Mouse (Mus musculus) cortical plate, adult 2 months (tissue): Measurements from ENCODE around the gene Fbxw22. TPM values are rescaled to one million over a fixed set of nuclear protein-coding genes. Genes with fewer than 3 reads are reported as not detected.
"Not testable (repeated sequence)": the region's sequence is repeated elsewhere in the genome, so short reads cannot be mapped to it uniquely, and the experiment has no call there.

Experiments used
- H3K27ac ChIP-seq: fragments of 200-500 bp; 2 replicates; pipeline ENCODE4 v1.5.1; 2012; ENCODE audit warnings: low read length, control low read depth, inconsistent platforms; ENCODE audit not compliant: insufficient read depth
- H3K4me1 ChIP-seq: fragments of 200-500 bp; 2 replicates; pipeline ENCODE4 v1.6.1; 2011; ENCODE audit warnings: low read length; ENCODE audit not compliant: control insufficient read depth, insufficient read depth
- H3K4me3 ChIP-seq: fragments of 200-500 bp; 2 replicates; pipeline ENCODE4 v1.5.1; 2011; ENCODE audit warnings: mild to moderate bottlenecking, low read length, control low read depth; ENCODE audit not compliant: insufficient read depth
- CTCF ChIP-seq: fragments of 200-500 bp; IDR thresholded peaks from 2 replicates; pipeline ENCODE4 v1.5.1; 2011; ENCODE audit warnings: mild to moderate bottlenecking, control low read depth, low read length; ENCODE audit not compliant: insufficient read depth; ENCODE audit errors: extremely low read depth
- POLR2A ChIP-seq: fragments of 200-500 bp; IDR thresholded peaks from 2 replicates; pipeline ENCODE4 v1.6.1; 2011; ENCODE audit warnings: mild to moderate bottlenecking, low read length, control low read depth; ENCODE audit not compliant: insufficient read depth; ENCODE audit errors: extremely low read depth
- polyA plus RNA-seq: library from polyadenylated mRNA; depleted of rRNA; stranded (reverse); fragments of >200 nt; gene quantifications from 2 replicates; pipeline ENCODE4 v1.2.3, GENCODE M21; 2012; rRNA removed

The Fbxw22 gene
- not detected in 2 replicates for polyA plus RNA-seq

- H3K27ac ChIP-seq, H3K4me3 ChIP-seq, H3K4me1 ChIP-seq: not testable (repeated sequence)
Observed at GRCm38 (mm10) chr9:109404196-109404595, at the start of gene Fbxw22. Fbxw22 (minus strand) TSS chr9:109404296.

- Histone ChIP-seq H3K4me1 (no peaks in the 10 kb centered on the region), H3K4me3 (no peak within 1 kb of the TSS), H3K27ac (no peak within 1 kb of the TSS)
- TF ChIP-seq POLR2A (no peak), CTCF (no peak)
Observed at GRCm38 (mm10) chr9:109449040-109449439, 44.9 kb upstream of the Fbxw22 start, which contains the start of gene Fbxw16. Fbxw16 (minus strand) TSS chr9:109449140.

GRCm38 (mm10) chr9:109432956-109433355 is 28.9 kb upstream of the Fbxw22 start:
- H3K27ac ChIP-seq, result no peak overlapping the region
- no peak overlapping the region for H3K4me3 ChIP-seq
- no peaks in the 10 kb centered on the region for H3K4me1 ChIP-seq
- no peak for TF ChIP-seq CTCF
- no peak for TF ChIP-seq POLR2A

- H3K27ac ChIP-seq, result not testable (repeated sequence)
Observed at GRCm38 (mm10) chr9:109339559-109339958, 64.5 kb downstream of the Fbxw22 start, which contains the start of gene Fbxw28. Fbxw28 (minus strand) TSS chr9:109339659.

More at GRCm38 (mm10) chr9:109339559-109339958, 64.5 kb downstream of the Fbxw22 start, which contains the start of gene Fbxw28:
- H3K4me3 ChIP-seq, H3K4me1 ChIP-seq: not testable (repeated sequence)

Other genes with a start within 250 kb of the Fbxw22 start
- not detected in 2 replicates for gene Fbxw21, start 242.3 kb downstream of the Fbxw22 start, polyA plus RNA-seq
- not detected in 2 replicates for gene Fbxw13, start 208.3 kb downstream of the Fbxw22 start, polyA plus RNA-seq
- gene Fbxw20, start 169.5 kb downstream of the Fbxw22 start, polyA plus RNA-seq, result not detected in 2 replicates
- gene Fbxw14, start 116.6 kb downstream of the Fbxw22 start, polyA plus RNA-seq, result not detected in 2 replicates
- not detected in 2 replicates for gene Fbxw28, start 64.6 kb downstream of the Fbxw22 start, polyA plus RNA-seq
- not detected in 2 replicates for gene Fbxw16, start 44.8 kb upstream of the Fbxw22 start, polyA plus RNA-seq
- not detected in 2 replicates for gene Fbxw19, start 91.6 kb upstream of the Fbxw22 start, polyA plus RNA-seq
- not detected in 2 replicates for gene Fbxw15, start 164.0 kb upstream of the Fbxw22 start, polyA plus RNA-seq
- gene Fbxw24, start 221.8 kb upstream of the Fbxw22 start, polyA plus RNA-seq, result not detected in 2 replicates